Mouse (Mus musculus) frontal cortex, postnatal 14 days (tissue): Measurements from ENCODE around the gene Prmt1.

Experiments
- DNase-seq, 2 experiments: peaks; one replicate each; pipeline ENCODE4 v3.0.0; 2022; ENCODE audit warnings: low spot score in 2 of 2

Gene Prmt1

DNA sequence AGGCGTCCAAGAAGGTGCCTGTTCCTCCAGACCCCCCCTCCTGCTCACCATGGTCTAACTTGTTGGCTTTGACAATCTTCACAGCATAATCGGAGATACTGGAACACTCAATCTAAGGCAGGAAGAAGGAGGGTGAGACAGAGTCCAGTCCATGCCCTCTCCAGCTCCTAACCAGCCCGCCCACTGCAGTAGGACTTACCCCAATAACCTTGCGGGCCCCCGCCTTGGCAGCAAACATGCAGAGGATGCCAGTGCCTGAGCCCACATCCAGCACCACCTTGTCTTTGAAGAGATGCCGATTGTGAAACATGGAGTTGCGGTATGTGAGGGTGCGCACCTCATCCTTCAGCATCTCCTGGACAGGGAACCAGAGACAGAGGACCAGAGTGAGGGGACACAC is 4.8 kb downstream of the Prmt1 start:
- DNase-seq = no peak

DNA sequence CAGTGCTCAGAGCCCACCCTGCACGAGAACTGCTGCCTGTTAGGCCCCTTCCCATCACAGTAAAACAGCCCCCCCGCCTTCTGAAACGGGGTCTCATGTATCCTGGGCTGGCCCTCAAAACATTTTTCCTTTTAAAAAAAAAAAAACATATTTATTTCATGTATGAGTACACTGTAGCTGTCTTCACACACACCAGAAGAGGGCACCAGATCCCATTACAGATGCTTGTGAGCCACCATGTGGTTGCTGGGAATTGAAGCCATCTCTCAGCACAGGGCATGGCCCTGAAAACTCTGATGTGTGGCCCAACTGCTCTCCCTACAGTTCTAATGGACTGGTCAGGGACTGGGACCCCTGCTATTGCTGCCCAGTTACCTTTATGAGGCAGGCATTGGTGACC is 8.1 kb downstream of the Prmt1 start:
- no peak for DNase-seq

DNA sequence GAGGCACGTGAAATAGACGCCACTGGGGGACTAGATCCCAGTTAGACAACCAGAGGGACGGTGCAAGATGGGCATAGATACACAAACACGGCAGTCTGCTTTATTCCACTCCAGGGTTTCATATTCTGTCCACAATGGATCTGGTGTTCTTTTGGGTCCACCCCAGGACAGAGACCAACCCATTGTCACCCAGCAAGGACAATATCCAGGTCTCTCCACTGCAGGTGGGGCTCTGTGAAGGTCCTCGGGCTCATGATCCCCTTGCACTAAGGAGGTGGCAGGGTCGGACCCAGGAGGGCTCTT is 11.3 kb downstream of the Prmt1 start:
- DNase-seq = no peak

DNA sequence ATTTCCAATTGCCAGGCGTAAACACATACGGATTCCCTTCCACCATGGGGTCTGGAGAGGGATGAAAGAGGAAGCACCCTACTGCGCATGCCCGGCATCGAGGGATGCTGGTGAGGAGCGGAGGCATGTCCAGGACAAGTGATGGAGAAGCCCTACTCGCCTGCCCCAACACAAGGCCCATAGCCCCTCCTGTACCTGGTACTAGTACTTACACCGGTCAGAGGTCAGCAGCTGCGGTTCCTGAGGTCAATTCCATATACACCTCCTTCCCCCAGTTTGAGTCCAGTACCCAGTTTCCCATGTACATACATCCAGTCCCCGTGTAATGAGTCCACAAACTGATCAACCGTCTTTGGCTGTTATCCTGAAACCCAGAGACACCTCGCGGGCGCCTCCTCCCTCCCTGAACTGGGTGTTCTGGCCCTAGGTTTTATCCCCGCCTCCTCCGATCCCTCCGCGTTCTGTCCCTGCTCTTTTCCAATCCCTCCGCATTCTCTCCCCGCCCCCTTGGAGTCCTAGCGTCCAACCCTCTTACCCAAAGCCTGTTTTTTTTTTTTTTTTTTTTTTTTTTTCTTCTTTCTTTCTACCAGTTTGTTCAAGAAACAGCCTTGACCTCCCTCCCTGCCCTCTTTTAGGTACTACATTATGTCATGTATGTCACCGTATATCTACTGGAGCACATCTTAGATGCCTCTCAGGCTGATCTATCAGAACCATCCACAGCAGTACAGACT is 11.8 kb downstream of the Prmt1 start, which contains the start of gene Cpt1c:
TSS of gene Cpt1c (minus strand) at position 469 of the 734 bp plus-strand sequence.
- peak; percentile 80 to 86 for DNase-seq

DNA sequence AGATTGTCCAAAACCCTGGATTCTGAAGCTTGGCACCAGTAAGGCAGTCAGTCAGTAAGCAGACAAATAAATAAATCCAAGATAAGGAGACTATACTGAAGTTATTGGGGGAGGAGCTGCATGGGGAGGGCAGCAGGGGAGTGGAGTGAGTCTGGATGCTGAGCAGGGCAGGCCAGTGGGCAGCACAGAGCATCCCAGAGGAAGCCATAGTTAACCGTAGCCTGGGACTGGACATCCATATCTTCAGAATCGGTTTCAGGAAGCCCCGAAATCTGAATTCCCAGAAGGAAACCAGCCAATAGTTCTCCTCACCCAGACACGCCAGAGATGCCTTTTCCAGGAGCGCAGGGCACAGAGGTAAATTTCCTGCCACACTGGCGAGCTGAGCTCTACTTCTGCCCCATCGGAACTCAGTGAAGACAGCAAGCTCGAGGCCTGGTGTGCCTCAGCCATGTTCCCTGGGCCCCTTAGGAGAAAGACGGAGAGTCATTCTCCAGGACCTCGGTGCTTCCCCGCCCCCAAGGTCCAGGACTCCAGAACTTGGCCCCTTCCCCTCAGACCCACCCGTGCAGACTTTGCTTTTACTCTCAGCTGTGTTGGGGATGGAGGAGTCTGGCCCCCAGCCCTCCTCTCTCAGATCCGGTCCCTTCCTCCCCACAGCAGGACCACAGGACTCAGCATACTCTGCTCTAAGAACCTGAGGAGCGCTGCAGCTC is 12.8 kb downstream of the Prmt1 start:
- no peak for DNase-seq

DNA sequence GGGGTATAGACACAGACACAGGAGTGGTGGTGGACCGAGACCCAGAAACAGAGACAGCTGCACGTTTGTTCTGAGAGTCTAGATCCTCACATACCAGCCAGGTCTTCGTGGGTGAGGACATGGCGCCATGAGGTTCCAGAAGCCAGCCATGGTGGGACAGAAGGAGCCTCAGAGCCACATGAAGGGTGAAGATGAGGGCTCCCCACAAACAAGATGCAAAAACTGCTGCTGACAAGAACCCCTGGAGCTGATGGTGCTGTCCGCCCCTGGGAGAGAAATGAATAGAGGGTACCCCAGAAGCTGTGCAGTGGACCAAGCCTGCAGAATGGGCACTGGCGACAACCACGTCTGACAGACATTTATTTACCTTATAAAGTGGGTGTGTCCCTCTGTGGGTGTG is 15.2 kb downstream of the Prmt1 start:
- no peak for DNase-seq

DNA sequence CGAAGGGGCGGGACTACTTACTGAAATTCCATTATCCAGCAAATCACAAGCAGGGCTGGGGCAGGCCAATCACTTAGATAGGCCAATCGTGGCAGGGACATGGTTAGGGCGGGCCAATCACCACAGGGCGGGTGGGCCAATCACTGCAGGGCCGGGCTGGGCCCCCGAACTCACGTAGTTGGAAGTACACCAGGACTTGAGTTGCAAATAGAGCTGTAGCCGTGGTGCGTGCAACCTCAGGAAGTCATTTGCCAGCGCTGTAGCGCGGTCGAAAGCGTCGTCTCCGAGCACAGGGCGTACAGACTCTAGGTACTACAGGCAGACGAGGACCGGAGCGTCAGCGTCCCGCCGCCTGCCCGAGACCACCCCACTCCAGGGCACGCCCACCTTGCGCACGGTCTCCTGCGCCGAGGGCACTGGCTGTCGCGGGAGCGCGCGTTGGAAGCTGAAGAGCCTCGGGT is 16.1 kb downstream of the Prmt1 start:
- DNase-seq = peak; percentile 75 to 81

DNA sequence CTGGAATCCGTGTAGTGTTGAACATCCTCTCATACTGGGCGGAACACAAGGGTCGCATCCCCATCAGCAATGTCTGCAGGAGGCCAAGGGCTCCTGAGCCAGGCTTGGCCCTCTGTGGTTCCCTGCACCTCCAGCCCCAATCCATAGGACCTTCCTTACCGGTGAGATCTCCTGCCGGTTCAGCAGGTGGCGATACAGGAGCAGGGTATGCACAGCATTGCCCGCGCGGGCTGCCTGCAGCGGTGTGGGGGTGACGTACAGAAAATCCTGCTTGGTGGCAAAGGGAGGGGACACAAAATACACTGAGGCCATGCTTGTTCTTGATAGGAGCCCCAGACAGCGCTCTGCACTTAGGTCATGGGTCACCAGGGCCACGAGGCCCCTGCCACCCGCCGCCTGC is 19.7 kb downstream of the Prmt1 start:
- DNase-seq = no peak

DNA sequence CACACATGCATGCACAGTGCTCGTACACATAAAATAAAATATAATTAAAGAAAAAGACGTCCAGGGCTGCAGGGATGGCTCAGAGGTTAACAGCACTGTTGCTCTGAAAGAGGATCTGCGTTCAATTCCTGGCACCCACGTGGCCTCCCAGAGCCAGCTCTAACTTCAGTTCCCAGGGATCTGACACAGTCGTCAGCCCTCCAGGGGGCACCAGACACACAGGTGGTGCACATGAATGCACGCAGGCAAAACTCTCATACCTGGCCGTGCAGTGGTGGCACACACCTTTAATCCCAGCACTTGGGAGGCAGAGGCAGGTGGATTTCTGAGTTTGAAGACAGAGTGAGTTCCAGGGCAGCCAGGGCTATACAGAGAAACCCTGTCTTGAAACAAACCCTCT is 20.4 kb downstream of the Prmt1 start:
- DNase-seq = no peak

DNA sequence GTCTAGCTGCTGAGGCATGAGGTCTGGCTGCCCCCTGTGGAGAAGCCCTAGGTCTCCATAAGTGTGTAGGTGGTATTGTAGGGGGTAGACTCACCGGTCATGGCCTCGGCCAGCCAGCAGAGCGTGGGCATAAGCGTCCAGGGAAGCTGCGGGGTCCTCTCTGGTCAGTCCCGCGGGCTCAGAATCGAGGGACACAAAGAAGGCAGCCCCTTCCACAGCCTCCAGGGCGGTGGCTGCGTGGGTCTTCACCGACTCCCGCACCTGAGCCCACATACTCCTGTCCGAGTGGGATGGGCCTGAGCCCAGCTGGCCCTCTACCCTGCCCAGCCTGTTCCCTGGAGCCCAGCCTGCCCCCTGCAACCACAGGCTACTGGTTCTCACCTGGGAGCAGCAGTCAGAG is 21.4 kb downstream of the Prmt1 start:
- DNase-seq = no peak

DNA sequence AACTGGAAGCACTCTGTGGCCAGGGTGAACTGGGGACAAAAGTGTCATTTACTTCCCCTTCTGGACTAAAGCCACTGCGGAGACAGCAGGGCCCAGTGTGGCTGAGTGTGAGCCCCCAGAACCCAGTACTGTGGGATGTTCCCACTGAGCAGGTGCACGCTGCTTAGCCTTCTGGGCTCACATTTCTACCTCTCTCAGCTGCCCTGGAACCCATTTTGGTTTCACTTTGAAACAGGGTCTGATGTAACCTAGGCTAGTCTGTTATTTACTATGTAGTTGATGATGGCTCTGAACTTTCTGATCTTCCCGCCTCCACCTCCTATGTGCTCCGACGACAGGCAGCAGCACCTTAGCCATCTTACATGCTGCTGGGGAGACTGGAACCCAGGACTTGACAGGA is 23.5 kb downstream of the Prmt1 start:
- no peak for DNase-seq

DNA sequence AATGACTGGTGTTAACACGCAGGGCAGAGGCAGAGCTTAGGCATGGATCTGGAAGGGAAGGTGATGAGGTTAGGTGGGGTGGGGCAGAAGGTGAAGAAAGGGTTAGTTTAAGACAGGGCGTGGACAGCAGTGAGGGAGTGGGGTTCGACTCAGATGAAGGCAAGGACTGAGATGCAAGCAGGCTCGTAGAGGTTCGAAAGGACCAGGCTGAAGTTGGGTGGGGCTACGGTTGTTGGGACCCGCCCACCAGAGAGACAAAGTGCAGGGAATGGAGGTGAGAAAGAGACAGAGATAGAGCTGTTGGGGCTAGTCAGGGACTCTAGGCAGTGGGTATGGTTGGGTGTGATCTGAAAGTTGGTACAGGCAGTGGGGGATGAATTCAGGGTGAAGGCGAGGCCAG is 24.0 kb downstream of the Prmt1 start:
- no peak for DNase-seq

DNA sequence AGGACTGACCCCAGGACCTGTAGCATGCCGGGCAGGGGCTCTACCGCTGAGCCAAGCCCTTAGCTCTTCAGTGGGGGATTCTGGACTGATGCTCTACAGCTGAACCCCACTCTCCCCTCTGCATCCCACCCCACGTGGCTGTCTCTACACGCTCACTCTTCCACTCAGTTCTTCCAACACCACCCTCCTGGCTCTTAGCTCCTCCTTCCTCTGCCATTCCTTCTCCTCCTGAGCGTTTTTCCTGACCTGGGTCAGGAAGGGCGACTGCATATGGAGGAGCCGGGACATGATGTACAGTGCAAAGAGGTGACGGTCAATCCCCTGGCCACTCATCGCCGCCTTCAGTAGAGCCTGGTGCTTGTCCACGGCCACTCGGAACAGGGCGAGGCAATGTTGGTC is 25.9 kb downstream of the Prmt1 start:
- DNase-seq = no peak

DNA sequence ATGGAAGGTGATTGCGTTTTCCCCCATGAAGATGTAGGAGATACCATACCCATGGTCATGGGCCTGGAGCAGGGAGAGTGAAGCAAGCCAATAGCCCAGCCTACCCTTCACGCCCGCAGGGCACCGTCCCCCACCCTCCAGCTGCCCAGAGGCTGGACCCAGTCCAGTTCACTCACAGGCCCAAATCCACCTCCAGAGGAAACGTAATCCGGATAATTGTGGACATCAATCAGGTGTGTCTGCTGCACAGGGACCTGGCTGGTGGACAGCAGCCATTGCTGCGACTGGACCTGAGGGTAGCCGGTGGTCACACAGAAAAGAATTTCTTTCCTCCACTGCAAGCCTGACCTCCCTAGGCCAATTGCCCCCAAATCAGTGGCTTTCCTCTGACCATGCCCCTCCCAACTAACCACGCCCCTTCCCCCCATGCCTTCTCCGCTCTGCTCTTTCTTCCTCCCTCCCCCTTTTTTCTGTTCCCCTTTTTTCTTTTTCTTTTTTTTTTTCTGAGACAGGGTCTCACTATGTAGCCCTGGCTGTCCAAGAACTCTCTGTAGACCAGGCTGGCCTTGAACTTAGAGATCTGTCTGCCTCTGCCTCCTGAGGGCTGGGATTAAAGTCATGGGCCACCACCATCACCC is 26.4 kb downstream of the Prmt1 start:
- DNase-seq = no peak

DNA sequence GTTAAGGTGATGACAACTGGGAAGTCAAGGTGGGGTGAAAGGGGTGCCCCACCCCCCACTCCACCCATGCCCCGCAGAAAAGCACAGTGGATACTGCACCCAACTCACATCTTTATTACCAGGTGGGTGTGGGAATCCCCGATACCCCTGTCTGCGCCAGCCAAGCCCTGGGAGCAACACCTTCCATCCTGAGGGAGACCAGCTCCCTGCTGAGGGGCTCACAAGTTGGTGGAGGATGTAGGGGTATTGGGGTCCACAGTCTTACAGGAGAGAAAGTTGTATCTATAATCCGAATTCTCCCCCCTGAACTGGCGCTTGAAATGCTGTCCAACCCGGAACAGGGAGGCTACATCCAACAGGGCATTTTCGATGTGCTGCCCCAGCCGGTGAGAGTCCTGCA is 27.1 kb downstream of the Prmt1 start:
- no peak for DNase-seq

DNA sequence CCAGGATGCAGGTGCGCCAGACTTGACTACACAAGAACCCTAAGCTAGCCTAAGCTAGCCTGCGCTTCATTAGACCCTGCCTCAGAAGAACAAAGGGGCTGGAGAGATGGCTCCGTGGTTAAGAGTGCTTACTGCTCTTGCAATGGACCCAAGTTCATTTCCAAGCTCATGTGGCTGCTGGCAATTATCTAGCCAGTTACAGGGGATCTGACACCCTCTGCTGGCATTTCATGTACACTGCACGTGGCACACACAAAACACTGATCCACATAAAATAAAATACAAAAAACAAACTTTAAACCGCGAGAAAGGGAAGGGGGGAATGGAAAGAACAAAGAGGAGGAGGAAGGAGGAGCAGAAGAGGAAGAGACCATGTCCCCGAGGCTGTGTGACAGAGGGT is 28.2 kb downstream of the Prmt1 start:
- no peak for DNase-seq

DNA sequence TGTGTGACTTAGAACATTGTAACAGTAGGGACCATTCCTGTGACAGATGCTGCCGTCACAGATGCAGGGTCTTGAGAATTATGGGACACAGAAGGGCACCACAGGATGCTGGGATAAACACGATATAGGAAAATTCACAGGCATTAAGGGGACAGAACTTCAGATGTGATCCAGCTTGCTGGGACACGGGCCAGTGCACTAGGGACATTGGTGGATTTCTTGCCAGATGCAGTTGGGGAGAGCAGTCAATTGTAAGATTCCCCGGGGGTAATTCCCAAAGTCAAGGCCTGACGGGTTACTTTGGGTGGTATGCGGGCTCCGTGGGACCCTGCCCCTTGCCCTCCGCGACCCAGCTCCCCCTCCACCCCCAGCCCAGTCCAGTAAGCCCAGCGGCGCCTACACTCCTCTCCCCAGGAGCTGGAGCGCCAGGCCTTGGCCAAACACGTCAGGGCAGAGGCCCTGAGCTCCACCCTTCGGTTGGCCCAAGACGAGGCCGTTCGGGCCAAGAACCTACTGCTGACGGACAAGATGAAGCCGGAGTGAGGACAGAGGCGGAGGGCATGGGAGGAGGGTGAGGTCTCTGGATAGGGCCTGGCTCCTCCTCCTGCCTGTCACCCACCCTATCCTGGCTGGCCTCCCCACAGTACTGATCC is 29.1 kb downstream of the Prmt1 start:
- no peak for DNase-seq

DNA sequence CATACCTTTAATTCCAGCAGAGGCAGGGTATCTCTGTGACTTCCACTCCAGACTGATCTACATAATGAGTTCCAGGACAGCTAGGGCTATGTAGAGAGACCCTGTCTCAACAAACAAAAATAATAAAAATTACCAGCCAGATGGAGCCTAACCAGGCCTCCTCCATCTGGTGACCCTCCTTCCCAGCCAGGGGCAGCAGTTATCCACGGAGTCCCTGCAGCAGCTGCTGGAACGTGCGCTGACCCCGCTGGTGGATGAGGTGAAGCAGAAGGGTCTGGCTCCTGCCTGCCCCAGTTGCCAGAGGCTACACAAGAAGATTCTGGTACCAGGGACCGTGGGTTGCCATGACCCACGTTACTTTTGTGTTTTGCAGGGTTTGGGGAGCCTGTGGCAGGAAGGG is 30.1 kb downstream of the Prmt1 start:
- DNase-seq = no peak

DNA sequence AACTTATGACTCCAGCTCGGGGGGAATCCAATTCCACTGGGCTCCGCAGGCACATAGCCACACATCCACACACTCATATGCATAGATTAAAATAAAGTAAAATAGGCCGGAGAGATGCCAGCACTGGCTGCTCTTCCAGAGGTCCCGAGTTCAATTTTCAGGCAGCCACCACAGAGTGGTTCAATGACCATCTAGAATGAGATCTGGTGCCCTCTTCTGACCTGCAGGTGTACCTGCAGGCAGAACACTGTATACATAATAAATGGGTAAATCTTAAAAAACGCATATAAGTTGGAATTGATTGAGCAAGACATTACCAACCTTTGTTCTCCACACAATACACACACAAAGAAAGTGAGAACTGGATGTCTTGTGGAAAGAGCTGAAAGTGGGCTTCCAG is 30.7 kb downstream of the Prmt1 start:
- DNase-seq = no peak

DNA sequence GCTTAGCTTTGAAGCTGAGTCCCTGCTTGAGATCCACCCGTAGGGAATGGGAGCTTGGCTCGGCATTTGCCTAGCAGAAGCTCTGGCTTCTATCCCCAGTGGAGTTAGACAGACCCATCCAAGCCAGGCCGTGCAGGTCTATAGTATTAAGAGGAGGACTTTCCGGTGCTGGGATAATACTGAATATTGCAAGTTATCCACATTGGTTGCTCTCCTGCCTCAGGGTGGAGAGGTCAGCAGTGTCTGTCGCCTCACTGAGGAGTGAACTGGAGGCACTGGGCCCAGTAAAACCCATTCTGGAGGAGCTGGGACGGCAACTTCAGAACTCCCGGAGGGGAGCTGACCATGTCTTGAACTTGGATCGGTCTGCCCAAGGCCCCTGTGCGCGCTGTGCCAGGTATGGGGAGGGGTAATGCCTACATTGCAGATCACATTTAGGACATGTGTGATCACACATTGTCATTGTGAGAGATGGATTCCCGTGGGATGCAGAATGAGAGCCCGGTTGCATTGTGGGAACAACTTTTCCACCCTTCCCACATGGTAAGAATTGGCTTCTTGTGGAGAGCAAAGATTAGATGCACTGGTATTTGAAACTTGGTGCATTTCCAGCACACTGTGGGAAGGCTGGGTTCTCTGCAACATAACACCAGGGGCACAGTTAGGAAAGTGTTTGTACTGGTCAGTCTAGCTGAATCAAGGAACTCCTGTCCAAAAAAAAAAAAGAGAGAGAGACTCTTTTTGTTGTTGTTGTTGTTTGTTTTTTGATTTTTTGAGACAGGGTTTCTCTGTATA is 32.1 kb downstream of the Prmt1 start:
- no peak for DNase-seq

DNA sequence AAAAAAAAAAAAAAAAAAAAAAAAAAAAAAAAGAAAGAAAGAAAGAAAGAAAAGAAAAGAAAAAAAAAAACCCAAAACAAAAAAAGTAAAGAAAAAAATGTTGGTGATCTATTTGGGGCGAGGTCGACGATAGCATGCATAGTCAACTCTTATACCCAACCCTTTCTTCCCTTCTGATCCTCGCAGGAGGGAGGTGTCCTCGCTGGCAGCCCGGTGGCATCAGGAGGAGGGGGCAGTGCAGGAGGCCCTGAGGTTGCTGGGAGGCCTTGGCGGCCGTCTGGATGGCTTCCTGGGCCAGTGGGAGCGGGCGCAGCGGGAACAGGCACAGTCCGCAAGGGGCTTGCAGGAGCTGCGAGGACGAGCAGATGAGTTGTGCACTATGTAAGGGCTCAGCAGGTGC is 32.8 kb downstream of the Prmt1 start:
- no peak for DNase-seq
